Mouse (Mus musculus) spleen, adult 18-20 months (tissue): ENCODE results near the gene Fkbp14.

Experiments
- DNase-seq, 2 experiments: peaks; one replicate each; pipeline ENCODE4 v3.0.0; 2022; ENCODE audit warnings: mixed read lengths in 2 of 2

The Fkbp14 gene

GRCm38 (mm10) chr6:54597208-54597607, at the start of gene Fkbp14:
Gene Fkbp14 (minus strand): TSS chr6:54597308.
- no peak for DNase-seq

- no peak for DNase-seq
These were observed 46.1 kb upstream of the Fkbp14 start for GRCm38 (mm10) chr6:54643181-54643580.

GRCm38 (mm10) chr6:54641953-54642352, 44.8 kb upstream of the Fkbp14 start:
- no peak for DNase-seq

- no peak for DNase-seq
These were observed 42.8 kb upstream of the Fkbp14 start for GRCm38 (mm10) chr6:54639877-54640276.

GRCm38 (mm10) chr6:54631462-54631861, 34.4 kb upstream of the Fkbp14 start:
- no peak for DNase-seq

- DNase-seq: peak in 1 of 2 experiments; percentile 3
These were observed 32.6 kb upstream of the Fkbp14 start for GRCm38 (mm10) chr6:54629734-54630133.

GRCm38 (mm10) chr6:54628381-54628780, 31.3 kb upstream of the Fkbp14 start:
- no peak for DNase-seq

GRCm38 (mm10) chr6:54620357-54620756, 23.2 kb upstream of the Fkbp14 start:
- DNase-seq: no peak

GRCm38 (mm10) chr6:54619530-54619929, 22.4 kb upstream of the Fkbp14 start:
- DNase-seq: no peak

GRCm38 (mm10) chr6:54617363-54617762, 20.3 kb upstream of the Fkbp14 start:
- DNase-seq: no peak

- no peak for DNase-seq
These were observed 9.1 kb upstream of the Fkbp14 start for GRCm38 (mm10) chr6:54606241-54606640.

GRCm38 (mm10) chr6:54604001-54604715, 7.0 kb upstream of the Fkbp14 start:
- no peak for DNase-seq

GRCm38 (mm10) chr6:54602891-54603290, 5.8 kb upstream of the Fkbp14 start:
- no peak for DNase-seq

GRCm38 (mm10) chr6:54600681-54601347, 3.7 kb upstream of the Fkbp14 start:
- DNase-seq: no peak

- DNase-seq: no peak
These were observed 603 bp upstream of the Fkbp14 start for GRCm38 (mm10) chr6:54597711-54598110.

- DNase-seq: no peak
These were observed 1.7 kb downstream of the Fkbp14 start for GRCm38 (mm10) chr6:54595330-54595878.

GRCm38 (mm10) chr6:54594469-54595329, 2.4 kb downstream of the Fkbp14 start, which contains the start of gene Plekha8:
Gene Plekha8 (plus strand): TSS chr6:54595111.
- peak; percentile 83 to 89 for DNase-seq

- no peak for DNase-seq
These were observed 3.2 kb downstream of the Fkbp14 start for GRCm38 (mm10) chr6:54593766-54594468.

GRCm38 (mm10) chr6:54592938-54593535, 4.1 kb downstream of the Fkbp14 start:
- DNase-seq: peak; percentile 79 to 82

GRCm38 (mm10) chr6:54591778-54592177, 5.3 kb downstream of the Fkbp14 start:
- DNase-seq: no peak

- no peak for DNase-seq
These were observed 6.4 kb downstream of the Fkbp14 start for GRCm38 (mm10) chr6:54590691-54591090.

GRCm38 (mm10) chr6:54588212-54588611, 8.9 kb downstream of the Fkbp14 start:
- no peak for DNase-seq
